Mouse (Mus musculus) lung, adult 2 months (tissue): ENCODE results near the gene Nme7.

Experiments used
- CTCF ChIP-seq: fragments of 200-500 bp; IDR thresholded peaks from 2 replicates; pipeline ENCODE4 v1.5.1; 2011; ENCODE audit warnings: mild to moderate bottlenecking, low read length, control low read depth; ENCODE audit not compliant: insufficient read depth
- POLR2A ChIP-seq: fragments of 200-500 bp; IDR thresholded peaks from 2 replicates; pipeline ENCODE4 v1.6.1; 2011; ENCODE audit warnings: low read depth, mild to moderate bottlenecking, control low read depth, low read length, borderline replicate concordance; ENCODE audit errors: extremely low read depth

GRCm38 (mm10) chr1:164279332-164279731 is 24.6 kb upstream of the Nme7 start:
- TF ChIP-seq CTCF = no peak
- no peak for TF ChIP-seq POLR2A
